Mouse (Mus musculus) lung, adult 2 months (tissue): Measurements from ENCODE around the gene Chrd. TPM values are rescaled to one million over a fixed set of nuclear protein-coding genes. Genes with fewer than 3 reads are reported as not detected.

Experiments used
- DNase-seq: peaks from one replicate; pipeline ENCODE4 v3.0.0; 2022
- H3K4me1 ChIP-seq: fragments of 200-500 bp; 2 replicates; pipeline ENCODE4 v1.6.1; 2011; ENCODE audit warnings: low read length; ENCODE audit not compliant: control insufficient read depth, insufficient read depth
- H3K4me3 ChIP-seq: fragments of 200-500 bp; replicated peaks from 2 replicates; pipeline ENCODE3; 2011; ENCODE audit warnings: low read depth, mild to moderate bottlenecking, control low read depth, low read length; ENCODE audit errors: extremely low read depth
- CTCF ChIP-seq: fragments of 200-500 bp; IDR thresholded peaks from 2 replicates; pipeline ENCODE4 v1.5.1; 2011; ENCODE audit warnings: mild to moderate bottlenecking, low read length, control low read depth; ENCODE audit not compliant: insufficient read depth
- POLR2A ChIP-seq: fragments of 200-500 bp; IDR thresholded peaks from 2 replicates; pipeline ENCODE4 v1.6.1; 2011; ENCODE audit warnings: low read depth, mild to moderate bottlenecking, control low read depth, low read length, borderline replicate concordance; ENCODE audit errors: extremely low read depth
- WGBS: fragments of 180-500 bp; shearing (Covaris S2); methylation state at CpG from one replicate; pipeline ENCODE4 v1.1.7; 2018; 5-methylcytosine and 5-hydroxymethylcytosine counted together
- polyA plus RNA-seq: library from polyadenylated mRNA; depleted of rRNA; stranded (reverse); fragments of >200 nt; gene quantifications from 2 replicates; pipeline ENCODE4 v1.2.3, GENCODE M21; 2012; rRNA removed

The Chrd gene
- polyA plus RNA-seq, 1 experiment: 4.4 TPM

- Histone ChIP-seq H3K4me1 (no peaks in the 10 kb centered on the region), H3K4me3 (no peak overlapping the region)
- DNase-seq: no peak
- 59% methylated on average over 6 of the region's 6 CpGs for WGBS
- TF ChIP-seq CTCF: no peak
- TF ChIP-seq POLR2A: no peak
Measured at GRCm38 (mm10) chr16:20786556-20786955, 53.6 kb downstream of the Chrd start.

DNA sequence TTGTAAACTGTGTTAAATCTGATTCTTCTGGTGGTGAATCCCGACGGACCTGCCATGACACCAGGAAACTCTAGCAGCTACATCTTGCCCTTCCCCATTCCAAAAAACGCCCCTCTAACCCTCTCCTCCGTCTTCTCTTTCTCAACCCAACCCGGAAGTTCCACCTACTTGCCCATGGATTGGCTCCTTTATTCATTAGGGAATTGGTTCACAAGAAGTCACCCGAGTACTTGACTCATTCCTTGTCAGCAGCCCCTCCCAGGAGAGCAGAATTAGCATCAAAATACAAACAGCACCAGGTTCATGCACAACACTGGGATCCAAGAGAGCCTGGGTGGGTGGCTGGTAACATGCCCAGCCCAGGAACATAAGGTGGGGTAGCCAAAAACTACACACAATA, 58.9 kb downstream of the Chrd start:
- no peak for DNase-seq
- TF ChIP-seq POLR2A (no peak), CTCF (no peak)
- no peak overlapping the region for H3K4me3 ChIP-seq
- 61% methylated on average over 6 of the region's 6 CpGs for WGBS
- H3K4me1 ChIP-seq: no peaks in the 10 kb centered on the region

Other genes with a start within 250 kb of the Chrd start
- 20.9 and 24.7 TPM in 2 replicates for gene Eif2b5, start 234.3 kb upstream of the Chrd start, polyA plus RNA-seq
- 35.9 and 44.0 TPM in 2 replicates for gene Dvl3, start 216.1 kb upstream of the Chrd start, polyA plus RNA-seq
- 339 and 440 TPM in 2 replicates for gene Ap2m1, start 197.6 kb upstream of the Chrd start, polyA plus RNA-seq
- gene Abcf3, start 184.6 kb upstream of the Chrd start, polyA plus RNA-seq: 32.0 and 50.5 TPM in 2 replicates
- gene Vwa5b2, start 143.7 kb upstream of the Chrd start, polyA plus RNA-seq: 0.10 and 0.34 TPM in 2 replicates
- 7.6 and 8.3 TPM in 2 replicates for gene Eef1akmt4, start 121.5 kb upstream of the Chrd start, polyA plus RNA-seq
- gene Gm49333, start 121.5 kb upstream of the Chrd start, polyA plus RNA-seq: 0.17 TPM in 1 of 2 replicates, not detected in the other
- 18.0 and 23.7 TPM in 2 replicates for gene Alg3, start 121.4 kb upstream of the Chrd start, polyA plus RNA-seq
- 3.4 and 4.0 TPM in 2 replicates for gene Camk2n2, start 111.8 kb upstream of the Chrd start, polyA plus RNA-seq
- gene Ece2, start 103.3 kb upstream of the Chrd start, polyA plus RNA-seq: 0.37 and 0.64 TPM in 2 replicates
- 56.0 and 90.0 TPM in 2 replicates for gene Psmd2, start 81.5 kb upstream of the Chrd start, polyA plus RNA-seq
- gene Eif4g1, start 64.8 kb upstream of the Chrd start, polyA plus RNA-seq: 341 and 342 TPM in 2 replicates
- gene Fam131a, start 39.9 kb upstream of the Chrd start, polyA plus RNA-seq: 17.3 and 19.2 TPM in 2 replicates
- 8.3 and 12.0 TPM in 2 replicates for gene Polr2h, start 15.5 kb upstream of the Chrd start, polyA plus RNA-seq
- gene Clcn2, start 15.4 kb upstream of the Chrd start, polyA plus RNA-seq: 8.1 and 9.5 TPM in 2 replicates
- gene Thpo, start 1.4 kb downstream of the Chrd start, polyA plus RNA-seq: 1.1 and 1.6 TPM in 2 replicates